Mouse (Mus musculus) B cell, adult (primary cell): Measurements from ENCODE around the gene Umps. TPM values are rescaled to one million over a fixed set of nuclear protein-coding genes. Genes with fewer than 3 reads are reported as not detected.

Source experiments
- total RNA-seq: library from RNA; stranded (reverse); gene quantifications from 4 replicates; pipeline ENCODE4 v1.2.4, GENCODE M21; 2023; ENCODE audit not compliant: inconsistent age

The Umps gene
- 17.9 to 21.9 TPM (median 19.0 TPM) in 4 replicates for total RNA-seq

GRCm38 (mm10) chr16:33966538-33967282 is at the start of gene Umps:
TSS of gene Umps (minus strand) at chr16:33967038.

Other genes starting within 250 kb of the Umps start
- 0.48 to 0.72 TPM (median 0.50 TPM) in 4 replicates for gene Muc13, start 173.0 kb downstream of the Umps start, total RNA-seq
- 0.18 to 1.6 TPM (median 0.83 TPM) in 4 replicates for gene Itgb5, start 137.4 kb downstream of the Umps start, total RNA-seq